Mouse (Mus musculus): ENCODE measurements at regions not wholly inside any gene's neighbourhood (a gene's known extent, or its start where the extent isn't known, plus 50 kb on each side); places are given as distances from the start of the nearest gene placed in this dataset.
A peak's percentile ranks its signal among the peaks of the same experiment; 100 is the strongest.

- Histone ChIP-seq H3K4me2 (replicated peaks) (no peak overlapping the region), H3K9me3 (no peaks in the 10 kb centered on the region), H3K27me3 (replicated peaks) (no peaks in the 10 kb centered on the region), H3K4me3 (no peak overlapping the region), H3K4me1 (no peaks in the 10 kb centered on the region), H3K36me3 (no peaks in the 10 kb centered on the region), H3K27ac (no peak overlapping the region), H3K9ac (no peak overlapping the region)
- no peak for ATAC-seq (ENCODE audit: low FRiP score, low read depth)
- WGBS = 79% methylated on average over 2 of the region's 2 CpGs
Measured at GRCm38 (mm10) chr10:51233592-51233991, 246.8 kb upstream of the Gm49339 start.

GRCm38 (mm10) chr10:51235586-51236575 lies 244.5 kb upstream of the Gm49339 start:
- no peak overlapping the region for H3K4me2 ChIP-seq (replicated peaks)
- peak; percentile 80 for ATAC-seq (ENCODE audit: low FRiP score, low read depth)

GRCm38 (mm10) chr10:51238103-51238502 lies 242.3 kb upstream of the Gm49339 start:
- H3K4me3 ChIP-seq = no peak overlapping the region
- no peak overlapping the region for H3K4me2 ChIP-seq (replicated peaks)
- no peaks in the 10 kb centered on the region for H3K27me3 ChIP-seq (replicated peaks)
- no peak for ATAC-seq (ENCODE audit: low FRiP score, low read depth)
- no peaks in the 10 kb centered on the region for H3K4me1 ChIP-seq
- H3K36me3 ChIP-seq = no peaks in the 10 kb centered on the region
- no peaks in the 10 kb centered on the region for H3K9me3 ChIP-seq
- H3K27ac ChIP-seq = no peak overlapping the region
- no peak overlapping the region for H3K9ac ChIP-seq

More at GRCm38 (mm10) chr10:51235586-51236575, 244.5 kb upstream of the Gm49339 start:
- WGBS = 27% methylated on average over 10 of the region's 10 CpGs
- H3K27me3 ChIP-seq (replicated peaks) = no peaks in the 10 kb centered on the region
- no peak overlapping the region for H3K9ac ChIP-seq
- H3K4me1 ChIP-seq = no peaks in the 10 kb centered on the region
- no peak overlapping the region for H3K4me3 ChIP-seq
- H3K9me3 ChIP-seq = no peaks in the 10 kb centered on the region
- H3K36me3 ChIP-seq = no peaks in the 10 kb centered on the region
- no peak overlapping the region for H3K27ac ChIP-seq

- Histone ChIP-seq H3K9me3 (no peaks in the 10 kb centered on the region), H3K36me3 (no peaks in the 10 kb centered on the region), H3K9ac (no peak overlapping the region), H3K27ac (no peak overlapping the region), H3K4me1 (no peaks in the 10 kb centered on the region; the same call in 1 of the 2 replicates), H3K4me2 (replicated peaks) (no peak overlapping the region), H3K4me3 (no peak overlapping the region), H3K27me3 (replicated peaks) (no peaks in the 10 kb centered on the region)
- WGBS = 97% methylated on average over 1 of the region's 1 CpGs
- no peak for ATAC-seq (ENCODE audit: low FRiP score, low read depth)
Measured at GRCm38 (mm10) chr10:51253439-51253838, 227.0 kb upstream of the Gm49339 start.

GRCm38 (mm10) chr10:51257587-51258049 lies 222.8 kb upstream of the Gm49339 start:
- H3K4me2 ChIP-seq (replicated peaks) = no peak overlapping the region
- peak; percentile 80 for ATAC-seq (ENCODE audit: low FRiP score, low read depth)
- no peaks in the 10 kb centered on the region for H3K9me3 ChIP-seq
- no peak overlapping the region for H3K9ac ChIP-seq
- H3K27ac ChIP-seq = no peak overlapping the region
- no peaks in the 10 kb centered on the region for H3K27me3 ChIP-seq (replicated peaks)
- no peaks in the 10 kb centered on the region; the same call in 1 of the 2 replicates for H3K4me1 ChIP-seq
- H3K36me3 ChIP-seq = no peaks in the 10 kb centered on the region
- H3K4me3 ChIP-seq = no peak overlapping the region
- 15% methylated on average over 4 of the region's 4 CpGs for WGBS

- H3K9me3 ChIP-seq = no peaks in the 10 kb centered on the region
- H3K9ac ChIP-seq = no peak overlapping the region
- H3K27ac ChIP-seq = no peak overlapping the region
- no peak for ATAC-seq (ENCODE audit: low FRiP score, low read depth)
- no peaks in the 10 kb centered on the region for H3K27me3 ChIP-seq (replicated peaks)
- WGBS = 86% methylated on average over 1 of the region's 1 CpGs
- no peak overlapping the region for H3K4me3 ChIP-seq
- H3K4me1 ChIP-seq = no peaks in the 10 kb centered on the region
- no peak overlapping the region for H3K4me2 ChIP-seq (replicated peaks)
- H3K36me3 ChIP-seq = no peaks in the 10 kb centered on the region
Measured at GRCm38 (mm10) chr10:51271364-51271763, 209.0 kb upstream of the Gm49339 start.

GRCm38 (mm10) chr10:51278195-51278594 lies 202.2 kb upstream of the Gm49339 start:
- Histone ChIP-seq H3K27ac (no peak overlapping the region), H3K36me3 (no peaks in the 10 kb centered on the region), H3K4me1 (no peaks in the 10 kb centered on the region), H3K4me2 (replicated peaks) (no peak overlapping the region), H3K9ac (no peak overlapping the region), H3K9me3 (no peaks in the 10 kb centered on the region), H3K27me3 (replicated peaks) (no peaks in the 10 kb centered on the region), H3K4me3 (no peak overlapping the region)
- 61% methylated on average over 2 of the region's 2 CpGs for WGBS
- ATAC-seq (ENCODE audit: low FRiP score, low read depth) = no peak

GRCm38 (mm10) chr10:51282451-51282850 lies 198.0 kb upstream of the Gm49339 start:
- no peaks in the 10 kb centered on the region for H3K4me1 ChIP-seq
- WGBS = 86% methylated on average over 1 of the region's 1 CpGs
- H3K27me3 ChIP-seq (replicated peaks) = no peaks in the 10 kb centered on the region
- no peak overlapping the region for H3K27ac ChIP-seq
- no peaks in the 10 kb centered on the region for H3K9me3 ChIP-seq
- no peak overlapping the region for H3K9ac ChIP-seq
- H3K4me3 ChIP-seq = no peak overlapping the region
- no peak for ATAC-seq (ENCODE audit: low FRiP score, low read depth)
- no peaks in the 10 kb centered on the region for H3K36me3 ChIP-seq
- H3K4me2 ChIP-seq (replicated peaks) = no peak overlapping the region

- H3K9ac ChIP-seq = no peak overlapping the region
- H3K4me2 ChIP-seq (replicated peaks) = no peak overlapping the region
- H3K4me1 ChIP-seq = no peaks in the 10 kb centered on the region; the same call in 1 of the 2 replicates
- H3K27me3 ChIP-seq (replicated peaks) = no peaks in the 10 kb centered on the region
- no peak for ATAC-seq (ENCODE audit: low FRiP score, low read depth)
- no peak overlapping the region for H3K27ac ChIP-seq
- H3K36me3 ChIP-seq = no peaks in the 10 kb centered on the region
- no peaks in the 10 kb centered on the region for H3K9me3 ChIP-seq
- no peak overlapping the region for H3K4me3 ChIP-seq
Measured at GRCm38 (mm10) chr10:51284538-51284937, 195.9 kb upstream of the Gm49339 start.

GRCm38 (mm10) chr10:51287852-51288251 lies 192.6 kb upstream of the Gm49339 start:
- Histone ChIP-seq H3K36me3 (no peaks in the 10 kb centered on the region), H3K27me3 (replicated peaks) (no peaks in the 10 kb centered on the region), H3K9me3 (no peaks in the 10 kb centered on the region), H3K4me3 (no peak overlapping the region), H3K4me1 (no peaks in the 10 kb centered on the region; the same call in 1 of the 2 replicates), H3K27ac (no peak overlapping the region), H3K4me2 (replicated peaks) (no peak overlapping the region), H3K9ac (no peak overlapping the region)
- 15% methylated on average over 4 of the region's 4 CpGs for WGBS
- no peak for ATAC-seq (ENCODE audit: low FRiP score, low read depth)

GRCm38 (mm10) chr10:51291412-51292207 lies 188.8 kb upstream of the Gm49339 start:
- WGBS = 41% methylated on average over 5 of the region's 5 CpGs
- no peak overlapping the region for H3K4me2 ChIP-seq (replicated peaks)
- H3K9me3 ChIP-seq = no peaks in the 10 kb centered on the region
- H3K27me3 ChIP-seq (replicated peaks) = no peaks in the 10 kb centered on the region
- no peaks in the 10 kb centered on the region; the same call in 1 of the 2 replicates for H3K4me1 ChIP-seq
- ATAC-seq (ENCODE audit: low FRiP score, low read depth) = peak; percentile 82; the same call in 1 of the 2 replicates
- no peak overlapping the region for H3K9ac ChIP-seq
- no peak overlapping the region for H3K27ac ChIP-seq
- no peak overlapping the region for H3K4me3 ChIP-seq
- no peaks in the 10 kb centered on the region for H3K36me3 ChIP-seq

- H3K4me3 ChIP-seq = no peak overlapping the region
Measured at GRCm38 (mm10) chr10:51312814-51313213, 167.6 kb upstream of the Gm49339 start.

More at GRCm38 (mm10) chr10:51312814-51313213, 167.6 kb upstream of the Gm49339 start:
- Histone ChIP-seq H3K4me1 (no peaks in the 10 kb centered on the region), H3K9me3 (no peaks in the 10 kb centered on the region), H3K9ac (no peak overlapping the region), H3K27me3 (replicated peaks) (no peaks in the 10 kb centered on the region), H3K36me3 (no peaks in the 10 kb centered on the region), H3K27ac (no peak overlapping the region), H3K4me2 (replicated peaks) (no peak overlapping the region)
- no peak for ATAC-seq (ENCODE audit: low FRiP score, low read depth)

Measured in neural tube, embryonic 12.5 days (tissue).